Mouse (Mus musculus) heart, postnatal 36 days (tissue): ENCODE measurements around the gene Iffo2. TPM values are rescaled to one million over a fixed set of nuclear protein-coding genes. Genes with fewer than 3 reads are reported as not detected.

Experiments
- DNase-seq, 2 experiments: peaks; one replicate each; pipeline ENCODE4 v3.0.0; 2021 to 2022
- intact Hi-C: fragments of 180-260 bp; cut with DNase I; formaldehyde crosslinking; loops from one replicate; pipeline ENCODE4 v1.15.1; 2025
- total RNA-seq, 2 experiments: library from RNA; stranded (reverse); gene quantifications; 2 replicates each; pipeline ENCODE4 v1.2.3; 2021

The Iffo2 gene
- total RNA-seq, 2 experiments from 2014 or later: 5.7 to 6.0 TPM

- intact Hi-C loops: no loop called here
- DNase-seq: no peak
Measured at GRCm38 (mm10) chr4:139521926-139522325, 8.4 kb upstream of the Iffo2 start.

DNA sequence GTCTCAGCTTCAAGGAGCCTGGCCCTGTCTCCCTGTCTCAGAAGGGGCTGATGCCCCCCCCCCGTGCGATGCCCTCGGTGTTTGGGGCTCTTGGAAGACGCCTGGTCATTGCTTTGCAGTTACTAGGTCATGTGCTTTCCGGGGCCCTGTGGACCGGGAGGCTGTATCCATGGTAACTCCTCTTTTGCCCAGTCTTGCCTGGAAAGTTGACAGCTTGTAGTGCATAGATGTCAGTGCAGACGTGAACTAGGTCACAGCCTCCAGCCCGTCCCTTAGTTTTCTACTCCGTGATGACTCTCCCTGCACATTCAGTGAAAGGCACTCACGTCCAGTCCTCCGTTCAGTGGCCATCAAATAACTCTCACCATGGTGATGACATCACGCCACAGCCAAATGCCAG is 3.9 kb upstream of the Iffo2 start:
- intact Hi-C loops: no loop called here
- no peak for DNase-seq

- intact Hi-C loops: no loop called here
Measured at GRCm38 (mm10) chr4:139532081-139532480, 1.7 kb downstream of the Iffo2 start.

DNA sequence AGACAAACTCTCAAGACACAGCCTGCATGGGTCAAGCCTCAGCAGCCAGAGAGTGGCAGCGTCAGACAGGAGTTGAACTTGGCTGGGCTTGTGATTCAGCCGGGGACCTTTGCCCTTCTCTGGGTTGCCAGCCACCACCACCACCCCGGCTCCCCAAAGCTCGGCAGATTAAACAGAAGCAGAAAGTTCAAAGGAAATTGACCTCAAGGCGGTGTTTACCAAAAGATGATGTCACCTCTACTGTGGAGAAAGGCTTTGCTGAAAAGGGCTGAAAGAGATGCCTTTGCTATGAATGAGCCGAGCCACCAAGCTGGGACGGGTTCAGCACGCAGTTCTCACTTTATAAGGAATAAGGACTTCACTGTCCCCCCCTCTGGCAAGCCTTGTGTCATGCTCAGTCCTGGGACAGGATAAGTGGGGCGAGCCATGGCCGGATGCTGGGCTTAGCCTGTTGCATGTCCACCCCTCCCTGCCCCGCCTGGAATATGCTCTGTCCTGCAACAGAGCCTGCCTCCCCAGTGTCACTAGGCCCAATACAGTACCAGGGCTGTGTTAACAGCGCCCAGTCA is 4.9 kb downstream of the Iffo2 start:
- intact Hi-C loops: no loop called here
- DNase-seq: peak; percentile 33 to 49

More at GRCm38 (mm10) chr4:139532081-139532480, 1.7 kb downstream of the Iffo2 start:
- no peak for DNase-seq

DNA sequence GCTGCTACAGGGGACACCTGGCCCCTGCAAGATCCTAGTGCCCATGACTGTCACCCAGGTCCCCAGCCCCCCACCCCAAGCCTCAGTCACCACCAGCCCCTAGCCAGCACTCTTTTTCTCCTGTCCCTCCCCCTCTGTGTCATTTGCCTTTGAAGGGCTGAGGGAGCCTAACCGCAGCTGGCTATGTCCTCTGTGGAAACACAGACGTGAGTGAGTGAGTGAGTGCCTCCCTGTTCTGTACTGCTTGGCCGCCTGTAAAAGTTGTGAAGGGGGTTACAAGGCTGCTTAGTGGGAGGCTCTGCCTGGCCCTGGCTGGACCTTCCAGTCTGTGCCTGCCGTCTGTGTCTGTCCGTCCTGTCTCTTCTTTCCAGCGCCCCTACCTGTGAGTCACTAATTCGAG is 5.4 kb downstream of the Iffo2 start:
- DNase-seq: no peak
- intact Hi-C loops: no loop called here

- no peak for DNase-seq
- intact Hi-C loops: no loop called here
Measured at GRCm38 (mm10) chr4:139536706-139537105, 6.4 kb downstream of the Iffo2 start.

DNA sequence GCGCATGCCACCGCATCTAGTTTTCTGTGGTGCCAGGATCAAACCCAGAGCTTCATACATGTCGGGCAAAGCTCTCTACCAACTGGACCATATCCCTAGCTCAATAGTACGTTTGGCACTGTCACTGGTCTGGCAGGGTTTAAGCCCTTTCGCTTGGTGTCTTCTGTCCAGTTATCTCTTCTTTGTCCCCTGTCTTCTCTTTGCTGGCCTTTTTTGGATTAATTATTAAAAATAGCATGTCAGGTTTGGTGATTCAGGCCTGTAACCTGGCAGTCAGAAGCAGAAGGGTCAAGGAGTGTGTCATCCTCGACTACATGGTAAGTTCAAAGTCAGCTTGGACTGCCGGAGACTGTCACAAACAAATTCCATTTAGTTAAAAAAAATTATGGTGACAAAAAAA is 10.4 kb downstream of the Iffo2 start:
- no peak for DNase-seq
- intact Hi-C loops: no loop called here

DNA sequence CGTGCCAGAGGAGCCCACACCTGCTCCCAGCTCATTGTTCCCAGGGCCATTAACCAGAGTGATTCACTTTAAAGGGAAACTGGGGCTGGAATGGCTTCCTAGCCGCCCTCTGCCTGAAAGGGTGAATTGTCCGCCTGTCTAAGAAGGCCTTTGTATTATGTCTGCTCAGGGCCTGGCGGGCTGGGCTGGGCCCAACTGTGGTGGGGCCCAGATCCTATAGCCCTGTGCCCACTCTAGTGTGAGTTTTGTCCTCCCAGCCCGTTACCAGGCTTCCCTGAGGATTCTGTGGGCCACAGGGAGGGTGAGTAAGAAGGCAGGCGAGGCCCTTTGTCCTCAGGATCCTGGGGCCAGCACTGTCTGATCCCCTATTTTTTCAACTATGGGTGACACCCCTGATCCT is 15.4 kb downstream of the Iffo2 start:
- intact Hi-C loops: no loop called here
- no peak for DNase-seq

DNA sequence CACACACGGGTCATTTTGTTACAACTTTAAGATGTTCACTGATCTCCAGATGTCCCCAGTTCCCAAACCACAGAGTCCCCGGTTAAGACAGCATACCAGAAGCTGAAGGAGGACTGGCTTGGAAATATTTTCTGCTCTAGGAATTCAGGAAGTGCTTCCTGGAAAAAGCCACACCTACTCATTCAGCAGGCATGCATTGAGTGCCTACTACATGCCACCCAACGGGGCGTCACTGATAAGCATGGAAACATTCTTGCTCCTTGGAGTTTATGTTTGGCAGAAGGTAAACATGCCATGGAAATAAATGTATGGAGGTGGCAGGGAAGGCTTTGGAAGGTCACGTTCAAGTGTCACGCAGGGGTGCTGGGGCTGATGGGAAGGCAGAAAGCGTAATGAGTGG is 19.1 kb downstream of the Iffo2 start:
- no peak for DNase-seq
- intact Hi-C loops: no loop called here

DNA sequence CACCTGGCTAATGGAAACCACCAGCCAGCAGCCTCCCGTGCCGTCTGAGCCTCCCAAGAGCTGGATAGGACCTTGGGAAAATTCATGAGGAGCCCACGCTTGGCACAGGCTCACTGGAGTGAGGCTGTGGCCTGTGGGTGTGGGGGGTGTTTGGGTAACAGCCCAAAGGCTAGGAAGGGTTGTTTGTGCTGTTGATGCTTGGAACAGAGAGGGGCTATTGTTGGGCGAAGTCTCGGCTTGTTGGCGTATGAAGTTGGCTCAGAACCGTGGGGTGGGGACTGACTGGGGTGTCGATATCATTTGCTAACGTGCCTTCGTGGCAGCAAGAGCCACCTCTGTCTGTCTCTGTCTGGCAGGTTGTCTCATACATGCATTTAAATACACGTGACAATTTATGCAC is 24.9 kb downstream of the Iffo2 start:
- DNase-seq: no peak
- intact Hi-C loops: no loop called here

DNA sequence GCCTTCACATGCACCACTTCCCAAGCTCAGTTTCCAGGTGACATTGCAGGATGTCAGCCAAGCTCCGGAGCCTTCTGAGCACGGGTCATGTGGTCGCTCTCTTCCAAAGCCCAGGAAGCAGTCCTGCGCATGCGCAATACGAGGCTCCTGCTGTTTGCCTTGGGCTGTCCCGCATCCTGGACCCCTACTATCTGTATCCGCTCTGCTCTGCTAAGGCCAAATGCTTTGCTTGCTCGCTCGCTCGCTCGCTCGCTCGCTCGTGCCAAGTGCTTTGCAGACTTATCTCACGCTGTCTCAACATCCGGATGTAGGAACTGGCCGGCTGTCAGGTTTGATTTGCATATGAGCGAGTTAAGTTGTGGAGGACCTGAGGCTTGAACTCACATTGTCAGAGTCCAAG is 25.6 kb downstream of the Iffo2 start:
- DNase-seq: peak; percentile 39 to 59
- intact Hi-C loops: no loop called here

- no peak for DNase-seq
- intact Hi-C loops: no loop called here
Measured at GRCm38 (mm10) chr4:139568361-139568760, 38.0 kb downstream of the Iffo2 start.

DNA sequence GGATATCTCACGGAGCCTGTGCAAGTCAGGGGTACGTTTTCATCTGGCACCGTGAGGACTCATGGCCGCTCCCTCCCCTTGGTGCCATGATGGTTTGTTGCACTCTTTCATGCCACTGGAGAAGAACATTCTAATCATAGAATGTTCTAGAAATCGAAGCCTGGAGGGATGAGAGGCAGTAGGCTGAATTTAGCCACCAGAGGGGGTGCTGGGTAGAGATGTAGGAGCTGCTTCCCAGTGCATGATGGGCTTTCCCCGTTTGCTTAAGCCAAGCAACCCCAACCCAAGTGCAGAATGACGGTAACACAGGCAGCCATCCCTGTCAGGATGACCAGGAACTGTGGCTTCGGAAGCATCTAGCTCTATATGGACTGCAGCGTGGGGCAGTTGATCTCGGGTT is 40.4 kb downstream of the Iffo2 start:
- DNase-seq: peak in 1 of 2 experiments; percentile 17
- intact Hi-C loops: no loop called here

DNA sequence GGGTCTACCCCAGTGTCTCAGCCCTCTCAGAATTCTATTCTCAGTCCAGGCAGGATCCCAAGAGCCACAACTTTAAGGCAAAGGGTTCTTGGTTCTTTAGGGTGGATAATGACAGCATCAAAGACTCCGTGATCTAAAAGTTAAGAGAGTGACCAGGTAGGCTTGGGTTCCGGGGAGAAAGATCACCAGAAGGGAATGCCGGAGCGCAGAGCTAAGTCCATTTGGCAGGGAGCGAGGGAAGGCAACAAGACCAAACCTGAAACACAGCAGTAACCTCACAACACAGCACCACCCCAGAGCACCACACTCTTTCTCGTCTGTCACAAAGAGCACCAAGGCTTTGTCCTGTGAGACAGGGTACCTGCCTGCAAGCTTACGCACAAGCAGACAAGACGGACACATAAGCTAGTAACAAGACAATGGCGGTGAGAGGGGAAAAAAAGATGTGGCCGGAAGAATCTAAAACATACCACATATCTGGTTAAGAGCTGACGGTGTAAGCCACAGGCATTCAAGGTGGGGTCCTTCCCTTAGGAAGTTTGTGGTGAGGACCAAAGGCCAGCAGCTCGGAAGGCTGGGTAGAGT is 42.7 kb downstream of the Iffo2 start:
- intact Hi-C loops: no loop called here
- no peak for DNase-seq

DNA sequence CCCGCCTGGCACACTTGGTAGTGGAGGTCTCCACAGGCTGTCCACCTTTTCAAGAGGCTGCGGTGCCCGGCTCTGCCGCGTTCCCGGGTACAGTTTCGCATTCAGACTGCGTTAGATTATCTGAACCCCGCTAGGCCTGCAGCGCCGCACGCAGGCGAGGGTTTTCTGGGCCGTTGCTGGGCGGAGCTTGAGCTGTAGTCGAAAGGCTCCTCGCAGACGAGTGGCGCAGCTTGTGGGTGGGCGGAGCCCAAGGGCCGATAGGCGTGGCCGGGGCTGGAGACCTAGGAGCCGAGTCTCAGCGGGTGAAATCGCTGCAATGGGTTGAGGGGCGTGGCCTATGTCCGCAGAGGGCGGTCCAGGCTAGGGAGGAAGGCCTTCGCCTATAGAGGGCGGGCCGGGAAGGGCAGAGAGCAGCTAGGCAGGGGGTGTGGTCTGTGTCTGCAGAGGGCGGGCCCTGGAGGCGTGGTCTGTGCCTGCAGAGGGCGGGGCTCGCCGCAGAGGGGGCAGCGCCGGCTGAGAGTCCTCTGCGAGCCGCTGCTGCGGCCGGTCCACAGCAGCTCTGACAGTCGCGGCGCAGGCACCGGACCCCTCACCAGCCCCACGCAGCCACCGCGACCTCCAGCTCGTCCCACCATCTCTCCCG is 43.9 kb downstream of the Iffo2 start:
- intact Hi-C loops: loop anchor here (2.0 kb wide), 3 partner anchors 37 to 103 kb away; partner anchors contain the start of gene Aldh4a1
- DNase-seq: peak; percentile 98 to 99

- peak in 1 of 2 experiments; percentile 47 for DNase-seq
- intact Hi-C loops: loop anchor here (2.0 kb wide), 3 partner anchors 36 to 104 kb away; partner anchors contain the start of gene Aldh4a1
Measured at GRCm38 (mm10) chr4:139574799-139575672, 44.7 kb downstream of the Iffo2 start.

- DNase-seq: no peak
- intact Hi-C loops: loop anchor here (1.0 to 2.0 kb wide), 4 partner anchors 23 to 105 kb away; partner anchors contain the start of gene Aldh4a1
Measured at GRCm38 (mm10) chr4:139575673-139576003, 45.3 kb downstream of the Iffo2 start.

GRCm38 (mm10) chr4:139576251-139576880 is 46.0 kb downstream of the Iffo2 start:
- intact Hi-C loops: loop anchor here (1.0 kb wide), 1 partner anchor 22 kb away; no protein-coding TSS in a partner anchor
- DNase-seq: peak in 1 of 2 experiments; percentile 7

- intact Hi-C loops: no loop called here
Measured at GRCm38 (mm10) chr4:139577006-139577405, 46.7 kb downstream of the Iffo2 start.

DNA sequence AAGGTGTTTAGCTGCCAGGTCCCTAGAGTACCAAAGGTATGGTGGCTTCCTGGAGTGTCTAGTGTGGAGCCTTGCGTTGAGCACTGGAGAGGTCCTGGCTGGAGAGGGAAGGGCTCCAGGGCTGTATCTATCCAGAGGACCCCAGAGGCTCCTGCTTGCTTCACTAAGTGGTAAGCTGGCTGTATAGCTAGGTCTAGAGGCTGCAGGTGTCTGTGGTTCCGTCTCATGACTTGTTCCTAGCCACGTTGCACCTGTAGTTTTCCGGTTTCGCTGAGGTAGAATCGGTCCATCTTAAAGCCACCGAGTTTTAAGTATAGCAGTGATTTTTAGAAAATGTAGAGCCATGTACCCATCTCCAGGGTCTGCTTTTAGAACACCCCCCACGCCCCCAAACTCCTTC is 48.0 kb downstream of the Iffo2 start:
- intact Hi-C loops: no loop called here
- no peak for DNase-seq

More at GRCm38 (mm10) chr4:139577006-139577405, 46.7 kb downstream of the Iffo2 start:
- no peak for DNase-seq

DNA sequence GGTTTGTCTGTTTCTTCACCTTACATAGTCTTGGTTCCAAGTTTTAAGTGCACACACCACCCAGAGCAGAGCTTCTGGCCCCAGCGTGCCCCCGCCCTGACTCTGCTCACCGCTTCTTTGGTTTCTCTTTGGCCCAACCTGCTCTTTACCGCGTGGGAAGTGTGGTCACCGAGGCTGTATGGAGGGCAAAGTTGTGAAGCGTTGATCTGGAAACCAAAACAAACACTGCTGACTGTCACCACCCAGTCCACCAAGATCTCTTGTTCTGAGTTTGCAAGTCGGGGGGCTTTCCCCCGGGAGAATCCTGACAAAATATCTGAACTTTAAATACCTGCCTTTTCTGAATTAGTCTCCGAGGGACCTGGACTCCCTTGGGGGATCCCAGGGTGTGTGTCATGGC is 48.7 kb downstream of the Iffo2 start:
- DNase-seq: peak in 1 of 2 experiments; percentile 17
- intact Hi-C loops: no loop called here
